Mouse (Mus musculus) kidney, embryonic 14.5 days (tissue): ENCODE measurements around the gene Invs. TPM values are rescaled to one million over a fixed set of nuclear protein-coding genes. Genes with fewer than 3 reads are reported as not detected.
A peak's percentile ranks its signal among the peaks of the same experiment; 100 is the strongest.
"Not testable (repeated sequence)": the region's sequence is repeated elsewhere in the genome, so short reads cannot be mapped to it uniquely, and the experiment has no call there.

Source experiments
- ATAC-seq: fragments of 200-750 bp; cut with Nextera tagmentation; 2 replicates; pipeline ENCODE4 v1.8.0; 2017; ENCODE audit warnings: moderate number of reproducible peaks, mild to moderate bottlenecking, moderate TSS enrichment, moderate library complexity; ENCODE audit not compliant: low FRiP score, low TSS enrichment
- H3K27ac ChIP-seq: fragments of 300-500 bp; sonication (generic); 2 replicates; pipeline ENCODE4 v1.5.1; 2014; ENCODE audit warnings: low read depth, mild to moderate bottlenecking, low read length, moderate library complexity, mixed read lengths
- H3K27me3 ChIP-seq: fragments of 300-500 bp; sonication (generic); 2 replicates; pipeline ENCODE4 v1.6.1; 2014; ENCODE audit warnings: mild to moderate bottlenecking, low read length; ENCODE audit not compliant: control insufficient read depth, insufficient read depth
- H3K36me3 ChIP-seq: fragments of 300-500 bp; sonication (generic); 2 replicates; pipeline ENCODE4 v1.6.1; 2014; ENCODE audit warnings: low read length, mixed read lengths; ENCODE audit not compliant: control insufficient read depth, insufficient read depth
- H3K4me1 ChIP-seq: fragments of 300-500 bp; sonication (generic); 2 replicates; pipeline ENCODE4 v1.6.1; 2014; ENCODE audit warnings: low read length, mixed read lengths; ENCODE audit not compliant: control insufficient read depth, insufficient read depth
- H3K4me2 ChIP-seq: fragments of 300-500 bp; sonication (generic); replicated peaks from 2 replicates; pipeline ENCODE4 v1.6.1; 2014; ENCODE audit warnings: low read depth, mild to moderate bottlenecking, low read length
- H3K4me3 ChIP-seq: fragments of 300-500 bp; sonication (generic); 2 replicates; pipeline ENCODE4 v1.5.1; 2014; ENCODE audit warnings: mild to moderate bottlenecking, low read length
- H3K9ac ChIP-seq: fragments of 300-500 bp; sonication (generic); 2 replicates; pipeline ENCODE4 v1.6.1; 2014; ENCODE audit warnings: low read depth, mild to moderate bottlenecking, low read length, moderate library complexity
- H3K9me3 ChIP-seq: fragments of 300-500 bp; sonication (generic); 2 replicates; pipeline ENCODE4 v1.6.1; 2016; ENCODE audit warnings: low read length; ENCODE audit not compliant: control insufficient read depth
- WGBS: fragments of 180-500 bp; shearing (Covaris S2); extraction: QIAGEN DNeasy Blood & Tissue Kit; methylation state at CpG from one replicate; pipeline ENCODE4 v1.1.7; 2014; 5-methylcytosine and 5-hydroxymethylcytosine counted together
- polyA plus RNA-seq: library from polyadenylated mRNA; unstranded; fragments of >200 nt; fragmentation: Nextera tagmentation; extraction: Ambion mirVana; gene quantifications from 2 replicates; pipeline ENCODE4 v1.2.1, GENCODE M21; 2014

The Invs gene
- polyA plus RNA-seq, 1 experiment from 2014 or later, result 11.6 TPM

- Histone ChIP-seq H3K4me1 (no peaks in the 10 kb centered on the region), H3K4me2 (no peak overlapping the region), H3K4me3 (no peak overlapping the region), H3K9me3 (peaks cover 3% of the 10 kb centered on the region; the same call in 1 of the 2 replicates), H3K9ac (no peak overlapping the region), H3K27me3 (no peaks in the 10 kb centered on the region), H3K36me3 (no peaks in the 10 kb centered on the region), H3K27ac (no peak overlapping the region)
- WGBS, result 73% methylated on average over 3 of the region's 3 CpGs
- ATAC-seq, result no peak
Measured at GRCm38 (mm10) chr4:48362367-48362766, 82.8 kb downstream of the Invs start.

DNA sequence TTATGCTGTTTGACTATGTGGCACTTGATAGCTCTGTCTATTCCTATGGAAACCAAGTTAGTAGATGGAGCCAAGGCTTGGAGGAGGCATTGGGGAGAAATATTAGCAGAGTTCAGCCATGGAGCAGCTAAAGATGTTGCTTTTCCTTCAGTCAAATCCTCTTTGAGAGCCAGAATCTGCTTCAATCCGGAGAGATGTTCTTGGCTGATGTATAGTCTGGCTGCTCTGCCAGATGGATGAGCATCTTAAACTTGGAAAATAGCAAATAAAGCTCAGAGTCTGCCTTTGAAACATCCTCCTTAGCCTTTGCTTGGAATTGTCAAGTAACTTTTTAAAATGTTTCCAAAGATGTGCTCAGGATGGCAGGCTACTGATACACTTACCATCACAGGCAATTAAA is 91.5 kb downstream of the Invs start:
- WGBS, result 76% methylated on average over 1 of the region's 1 CpGs
- H3K36me3 ChIP-seq, result no peaks in the 10 kb centered on the region
- H3K4me3 ChIP-seq, result no peak overlapping the region
- H3K9me3 ChIP-seq, result peaks cover 3% of the 10 kb centered on the region; the same call in 1 of the 2 replicates
- no peaks in the 10 kb centered on the region for H3K4me1 ChIP-seq
- H3K9ac ChIP-seq, result no peak overlapping the region
- no peak overlapping the region for H3K27ac ChIP-seq
- no peaks in the 10 kb centered on the region for H3K27me3 ChIP-seq
- no peak for ATAC-seq
- no peak overlapping the region for H3K4me2 ChIP-seq

GRCm38 (mm10) chr4:48380940-48381339 is 101.4 kb downstream of the Invs start:
- Histone ChIP-seq H3K9ac (no peak overlapping the region), H3K4me1 (no peaks in the 10 kb centered on the region), H3K9me3 (no peaks in the 10 kb centered on the region), H3K4me3 (no peak overlapping the region), H3K36me3 (no peaks in the 10 kb centered on the region), H3K27me3 (no peaks in the 10 kb centered on the region), H3K4me2 (no peak overlapping the region), H3K27ac (no peak overlapping the region)
- 2% methylated on average over 2 of the region's 2 CpGs for WGBS
- ATAC-seq, result no peak

DNA sequence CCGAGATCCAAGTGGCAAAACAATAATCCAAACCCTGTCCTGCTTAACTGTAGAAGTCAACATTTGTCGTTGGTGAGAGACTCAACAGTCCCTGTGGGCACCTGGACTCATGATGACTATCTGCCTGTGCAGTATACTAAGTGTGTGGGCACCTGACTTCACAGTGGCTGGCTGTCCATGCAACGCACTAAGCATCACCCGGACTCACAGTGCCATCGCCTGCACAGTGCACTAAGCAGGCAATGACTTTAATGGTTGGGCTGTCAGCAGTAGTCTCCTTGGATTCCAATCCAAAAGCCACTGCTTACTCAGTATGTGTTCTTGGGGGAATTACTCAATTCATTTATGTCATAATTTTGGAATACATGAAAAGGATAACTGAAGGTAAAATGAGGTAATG is 102.9 kb downstream of the Invs start:
- no peaks in the 10 kb centered on the region for H3K4me1 ChIP-seq
- no peak overlapping the region for H3K4me3 ChIP-seq
- H3K27me3 ChIP-seq, result no peaks in the 10 kb centered on the region
- H3K9me3 ChIP-seq, result no peaks in the 10 kb centered on the region
- H3K27ac ChIP-seq, result no peak overlapping the region
- H3K4me2 ChIP-seq, result no peak overlapping the region
- no peaks in the 10 kb centered on the region for H3K36me3 ChIP-seq
- no peak for ATAC-seq
- no peak overlapping the region for H3K9ac ChIP-seq
- WGBS, result 87% methylated on average over 5 of the region's 5 CpGs

DNA sequence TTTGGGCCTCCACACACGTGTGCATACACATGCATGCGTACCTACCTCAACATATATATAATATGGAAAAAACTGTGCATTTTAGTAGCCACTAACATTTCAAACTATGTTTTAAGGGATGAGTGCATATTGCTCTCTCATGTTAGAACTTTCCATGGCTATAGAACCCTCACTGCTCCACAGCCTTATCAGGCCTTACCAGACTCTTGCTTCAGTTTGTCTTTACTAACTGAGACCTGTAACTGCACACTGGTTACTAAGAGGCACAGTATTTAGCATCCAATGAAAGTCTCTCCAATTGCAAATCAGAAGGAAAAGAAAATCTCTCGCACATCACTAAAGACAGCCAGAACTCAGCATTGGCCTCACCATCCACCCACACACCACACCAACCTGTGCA is 117.4 kb downstream of the Invs start:
- Histone ChIP-seq H3K9me3 (no peaks in the 10 kb centered on the region), H3K36me3 (peaks cover 8% of the 10 kb centered on the region; the same call in 1 of the 2 replicates), H3K27me3 (no peaks in the 10 kb centered on the region), H3K4me3 (no peak overlapping the region), H3K27ac (no peak overlapping the region), H3K9ac (no peak overlapping the region), H3K4me2 (no peak overlapping the region), H3K4me1 (no peaks in the 10 kb centered on the region)
- no peak for ATAC-seq
- 95% methylated on average over 3 of the region's 3 CpGs for WGBS

DNA sequence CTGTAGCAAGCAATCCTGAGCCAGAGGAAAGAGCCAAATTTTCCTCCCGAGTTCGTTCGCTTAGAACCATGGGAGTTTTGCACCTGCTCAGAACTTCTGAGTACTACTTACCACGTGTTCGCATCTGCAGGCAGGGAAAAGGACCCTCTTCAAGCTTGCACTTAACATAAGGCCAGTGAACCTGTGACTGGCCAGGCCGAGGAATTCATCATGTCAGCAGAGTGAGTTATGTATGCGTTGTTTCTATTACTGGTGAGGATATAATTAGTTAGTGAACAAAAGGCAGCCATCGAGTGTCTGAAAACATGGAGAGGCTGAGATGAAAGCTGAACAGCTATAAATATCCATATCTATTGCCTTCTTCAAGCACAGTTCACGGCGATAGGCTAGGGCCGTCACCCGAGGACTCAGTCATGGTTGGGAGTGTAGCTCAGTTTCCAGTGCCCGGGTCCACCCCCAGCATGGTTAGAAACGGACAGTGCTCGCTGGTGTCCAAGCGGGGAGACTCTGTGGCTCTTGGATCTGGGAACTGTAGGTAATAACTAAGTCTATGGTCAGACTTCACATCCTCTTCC is 123.6 kb downstream of the Invs start:
- Histone ChIP-seq H3K27me3 (no peaks in the 10 kb centered on the region), H3K36me3 (no peaks in the 10 kb centered on the region), H3K4me3 (no peak overlapping the region), H3K9ac (no peak overlapping the region), H3K27ac (no peak overlapping the region), H3K4me2 (no peak overlapping the region), H3K4me1 (no peaks in the 10 kb centered on the region), H3K9me3 (no peaks in the 10 kb centered on the region)
- WGBS, result 65% methylated on average over 16 of the region's 16 CpGs
- ATAC-seq, result no peak

DNA sequence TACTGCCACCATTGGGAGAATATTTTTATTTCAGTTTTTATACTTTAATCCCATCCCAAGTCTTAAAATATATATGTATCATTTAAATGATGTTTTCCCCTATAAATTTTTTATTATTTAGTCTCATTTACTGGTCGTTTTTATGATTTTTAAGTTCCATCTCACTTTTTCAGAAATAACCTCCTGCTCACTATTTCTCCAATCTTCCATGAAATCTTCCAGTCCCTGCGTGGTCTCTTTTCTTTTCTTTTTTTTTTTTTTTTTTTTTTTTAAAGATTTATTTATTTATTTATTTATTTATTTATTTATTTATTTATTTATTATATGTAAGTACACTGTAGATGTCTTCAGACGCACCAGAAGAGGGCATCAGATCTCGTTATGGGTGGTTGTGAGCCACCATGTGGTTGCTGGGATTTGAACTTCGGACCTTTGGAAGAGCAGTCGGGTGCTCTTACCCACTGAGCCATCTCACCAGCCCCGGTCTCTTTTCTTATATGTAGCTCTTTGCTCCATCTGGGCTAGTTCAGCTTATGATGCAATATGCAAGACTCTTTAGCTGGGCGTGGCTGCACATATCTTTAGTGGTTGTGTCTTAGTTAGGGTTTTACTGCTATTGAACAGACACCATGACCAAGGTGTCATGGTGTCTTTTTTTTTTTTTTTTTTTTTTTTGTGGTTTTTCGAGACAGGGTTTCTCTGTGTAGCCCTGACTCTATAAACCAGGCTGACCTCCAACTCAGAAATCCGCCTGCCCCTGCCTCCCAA is 126.3 kb downstream of the Invs start:
- 96% methylated on average over 9 of the region's 10 CpGs for WGBS
- not testable (repeated sequence) for H3K27ac ChIP-seq, H3K9me3 ChIP-seq, ATAC-seq, H3K27me3 ChIP-seq, H3K4me1 ChIP-seq, H3K9ac ChIP-seq, H3K4me3 ChIP-seq, H3K4me2 ChIP-seq, H3K36me3 ChIP-seq

GRCm38 (mm10) chr4:48407350-48408039 is 127.9 kb downstream of the Invs start:
- ATAC-seq, result peak; percentile 24; the same call in 1 of the 2 replicates
- Histone ChIP-seq H3K4me1 (no peaks in the 10 kb centered on the region), H3K4me3 (no peak overlapping the region), H3K9ac (no peak overlapping the region), H3K36me3 (no peaks in the 10 kb centered on the region), H3K27me3 (no peaks in the 10 kb centered on the region), H3K9me3 (no peaks in the 10 kb centered on the region), H3K27ac (no peak overlapping the region), H3K4me2 (no peak overlapping the region; the same call in 1 of the 2 replicates)
- WGBS, result 43% methylated on average over 18 of the region's 18 CpGs

DNA sequence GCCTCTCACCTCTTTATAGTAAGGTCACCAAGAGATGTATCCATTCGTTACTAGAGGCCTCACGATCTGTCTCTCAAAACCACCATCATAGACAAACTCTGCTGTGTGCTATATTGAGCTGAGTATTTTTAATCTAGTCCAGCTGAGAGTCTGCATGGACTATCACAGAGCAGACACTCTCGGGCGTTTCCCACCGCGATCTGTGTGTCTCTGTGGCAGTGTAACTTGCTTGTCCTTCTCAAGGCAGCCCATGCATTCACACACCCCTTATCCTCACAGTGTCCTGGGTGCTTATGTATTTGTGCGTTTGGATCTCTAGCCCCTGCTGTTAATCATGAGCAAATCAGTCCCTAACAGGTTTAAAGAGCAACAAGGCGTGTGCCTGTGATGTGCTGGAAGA is 133.9 kb downstream of the Invs start:
- H3K9ac ChIP-seq, result no peak overlapping the region

More for the DNA sequence above, 133.9 kb downstream of the Invs start:
- Histone ChIP-seq H3K9me3 (no peaks in the 10 kb centered on the region), H3K4me1 (no peaks in the 10 kb centered on the region), H3K4me3 (no peak overlapping the region), H3K4me2 (no peak overlapping the region), H3K36me3 (no peaks in the 10 kb centered on the region; the same call in 1 of the 2 replicates), H3K27me3 (no peaks in the 10 kb centered on the region), H3K27ac (no peak overlapping the region)
- no peak for ATAC-seq
- 85% methylated on average over 8 of the region's 8 CpGs for WGBS
